Mouse (Mus musculus) hindlimb bud, embryonic 11.5 days (tissue): ENCODE measurements around the gene Rictor.
"Not testable (repeated sequence)": the region's sequence is repeated elsewhere in the genome, so short reads cannot be mapped to it uniquely, and the experiment has no call there.

Experiments used
- DNase-seq: peaks from one replicate; pipeline ENCODE4 v3.0.0-alpha.2; 2012; ENCODE audit warnings: low read depth, low spot score; ENCODE audit errors: extremely low spot score

Gene Rictor

DNA sequence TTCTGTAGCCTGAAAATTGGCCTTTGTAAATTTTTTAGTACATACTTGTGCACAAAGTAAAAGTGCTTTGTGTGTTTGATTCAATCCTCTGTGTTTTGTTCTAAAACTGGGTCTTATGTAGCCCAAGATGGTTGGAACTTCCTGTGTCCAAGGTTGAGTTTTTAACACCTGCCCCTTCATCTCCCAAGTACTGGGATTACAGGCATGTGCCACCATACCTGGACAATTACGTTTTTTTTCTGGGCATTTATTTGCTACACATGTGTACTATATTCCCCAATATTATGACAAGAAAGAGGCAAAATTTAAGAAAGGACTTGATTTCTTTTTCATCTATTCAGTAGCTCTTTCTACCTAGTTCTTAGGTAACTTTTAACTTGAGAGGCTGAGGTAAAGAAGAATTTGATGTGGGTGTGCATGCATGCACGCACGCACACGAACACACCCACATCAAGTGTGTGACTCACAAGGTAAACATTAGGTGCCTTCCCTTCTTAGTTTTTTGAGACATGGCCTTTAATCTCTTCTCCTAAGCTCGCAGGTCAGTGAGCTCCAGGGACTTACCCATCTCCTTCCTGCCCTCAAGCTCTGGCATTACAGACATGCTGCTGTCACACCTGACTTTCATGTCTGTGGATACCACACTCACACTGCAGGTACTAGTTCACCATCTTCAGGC is 18.1 kb downstream of the Rictor start:
- no peak for DNase-seq

DNA sequence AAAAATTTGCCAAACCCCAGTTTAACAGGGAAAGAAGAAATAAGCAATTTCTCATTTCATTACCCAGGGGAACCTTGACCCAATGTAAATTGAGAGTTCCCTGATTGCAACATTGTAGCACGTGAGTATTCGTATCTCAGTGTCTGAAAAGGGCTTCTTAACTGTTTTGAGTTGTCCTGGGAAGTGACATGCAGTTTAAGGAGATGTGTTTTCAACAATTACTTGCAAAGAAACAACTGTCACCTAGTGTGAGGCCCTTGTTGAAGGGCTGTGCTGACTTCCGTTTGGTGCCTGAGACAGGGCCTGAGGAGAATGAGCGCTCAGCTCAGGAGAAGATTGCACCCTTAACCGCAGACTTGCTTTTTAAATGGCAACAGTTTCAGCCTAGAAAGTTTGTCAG is 24.9 kb downstream of the Rictor start:
- no peak for DNase-seq

DNA sequence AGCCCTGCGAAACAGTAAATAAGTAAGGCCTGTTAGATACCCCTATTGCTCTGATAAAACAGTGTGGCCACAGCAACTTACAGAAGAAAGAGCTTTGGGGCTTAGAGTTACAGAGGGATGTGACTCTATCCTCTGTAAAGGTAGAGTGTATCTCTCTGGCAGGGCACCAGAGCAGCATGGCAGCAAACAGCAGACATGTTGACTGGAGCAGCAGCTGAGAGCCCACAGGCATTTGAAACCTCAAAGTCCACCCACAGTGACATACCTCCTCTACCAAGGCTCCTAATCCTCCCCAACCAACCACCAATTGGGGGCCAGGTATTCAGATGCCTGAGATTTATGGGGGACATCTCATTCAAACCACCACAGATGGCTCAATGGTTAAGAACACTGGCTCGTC is 31.0 kb downstream of the Rictor start:
- DNase-seq, result no peak

DNA sequence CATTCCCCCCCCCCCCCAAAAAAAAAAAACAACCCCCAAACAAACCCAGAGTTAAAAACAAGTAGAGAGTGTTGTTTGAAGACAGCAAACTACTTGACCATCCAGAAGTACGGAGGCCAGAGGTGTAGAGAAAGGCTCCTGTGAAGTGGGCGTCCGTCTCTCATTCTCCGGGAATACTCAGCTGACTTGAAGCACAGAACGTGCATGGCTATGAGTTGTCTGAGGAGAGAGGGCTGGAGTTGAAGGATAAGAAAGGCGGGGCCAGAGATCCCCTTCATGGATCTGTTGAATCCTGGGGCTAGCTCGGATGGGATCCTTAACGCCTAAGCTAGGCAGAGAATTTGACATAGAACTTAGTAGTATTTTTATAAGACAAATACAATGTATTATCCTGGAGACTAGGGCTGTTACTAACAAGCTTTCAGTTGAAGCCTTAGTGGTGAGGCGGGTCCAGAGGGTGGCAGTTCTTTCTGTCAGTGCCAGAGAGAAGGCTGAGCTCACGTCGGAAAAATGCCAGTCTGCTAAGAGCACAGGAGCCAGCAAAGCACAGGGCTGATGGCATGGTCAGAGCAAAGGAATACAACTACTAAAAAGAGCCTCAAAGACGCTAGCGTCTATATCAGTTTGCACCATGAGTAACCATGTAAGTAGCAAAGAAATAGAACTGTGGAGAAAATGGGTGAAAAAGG is 34.3 kb downstream of the Rictor start:
- no peak for DNase-seq

DNA sequence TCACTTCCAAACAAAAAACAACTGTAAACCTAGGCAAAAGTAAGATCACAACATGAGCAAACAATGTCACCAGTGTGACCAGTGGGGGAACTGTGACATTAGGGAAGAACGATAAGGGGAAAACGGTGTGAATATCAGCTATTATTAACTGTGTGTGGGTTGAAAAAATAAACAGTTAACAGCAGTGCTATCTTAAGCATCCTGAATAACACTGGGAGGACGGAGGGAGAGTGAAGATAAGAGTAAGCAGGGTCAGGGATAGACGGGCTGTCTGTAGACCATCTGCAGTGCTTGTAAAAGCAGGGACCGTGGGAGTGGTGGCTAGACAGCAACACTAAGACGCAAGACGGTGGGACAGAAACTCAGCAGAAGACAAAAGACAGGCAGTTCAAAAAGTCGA is 35.5 kb downstream of the Rictor start:
- no peak for DNase-seq

DNA sequence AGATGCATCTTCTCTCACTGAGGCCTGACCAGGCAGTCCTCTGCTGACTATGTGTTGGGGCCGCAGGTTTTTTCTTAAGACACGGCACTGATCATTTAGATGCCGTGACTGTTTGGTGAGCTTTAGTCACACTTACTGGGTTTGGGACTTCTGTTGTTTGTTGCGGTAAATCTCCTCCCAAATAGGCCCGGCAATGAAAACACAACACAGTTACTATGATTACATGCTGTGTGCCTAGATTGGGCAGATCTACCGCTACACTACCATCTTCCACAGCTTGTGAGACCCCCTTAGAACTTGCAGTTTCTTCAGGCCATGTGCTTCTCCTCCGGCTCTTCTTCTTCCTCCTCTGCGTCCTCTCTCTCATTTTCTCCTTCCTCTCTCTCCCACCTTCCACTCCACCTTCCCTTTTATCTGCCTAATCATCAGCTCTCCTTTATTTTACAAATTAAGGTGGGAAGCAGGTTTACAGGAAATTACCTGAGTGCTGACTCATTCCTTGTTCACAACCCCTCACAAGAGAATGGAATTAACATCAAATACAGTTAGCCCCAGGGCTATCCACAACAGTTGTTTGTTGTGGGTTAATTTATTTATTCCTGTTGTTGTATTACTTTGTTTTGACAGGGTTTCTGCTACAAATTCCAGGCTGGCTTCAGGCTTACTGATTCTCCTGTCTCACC is 38.3 kb downstream of the Rictor start:
- DNase-seq, result not testable (repeated sequence)

DNA sequence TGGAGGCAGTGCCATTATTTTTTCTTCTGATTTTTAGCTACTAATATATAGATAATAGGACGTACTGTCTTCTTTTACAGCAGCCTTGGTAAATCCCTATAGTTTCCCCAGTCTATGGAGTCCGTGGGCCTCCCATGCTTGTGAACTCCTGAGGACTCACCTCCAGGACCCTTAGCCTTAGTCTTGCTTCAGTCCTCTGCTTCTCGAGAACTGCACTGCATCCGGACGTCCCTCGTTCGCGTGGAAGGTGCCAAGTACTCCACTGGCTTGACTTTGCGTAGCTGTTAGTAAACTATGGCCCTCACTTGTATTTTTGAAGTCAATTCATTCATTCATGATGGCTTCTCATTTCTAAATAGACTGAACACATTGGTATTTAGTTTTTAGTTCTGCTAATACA is 38.8 kb downstream of the Rictor start:
- no peak for DNase-seq

DNA sequence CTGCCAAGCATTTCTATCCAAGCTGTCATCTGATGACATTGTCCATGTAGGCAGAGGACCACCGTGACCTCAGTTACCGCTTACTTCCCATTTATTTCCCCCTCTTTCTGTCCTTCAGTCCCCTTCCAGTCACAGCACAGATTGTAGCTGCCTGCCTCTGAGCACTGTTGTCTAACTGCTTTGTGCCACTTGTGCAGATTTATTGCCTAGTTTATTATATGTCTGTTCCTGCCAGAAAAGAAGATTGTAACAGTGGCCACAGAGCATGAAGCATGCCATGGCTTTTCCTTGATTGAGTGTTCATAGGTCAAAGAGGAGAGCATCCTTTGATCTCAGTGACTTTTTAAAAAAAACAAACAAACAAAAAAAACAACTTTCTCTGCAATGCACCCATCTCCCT is 46.2 kb downstream of the Rictor start:
- no peak for DNase-seq

DNA sequence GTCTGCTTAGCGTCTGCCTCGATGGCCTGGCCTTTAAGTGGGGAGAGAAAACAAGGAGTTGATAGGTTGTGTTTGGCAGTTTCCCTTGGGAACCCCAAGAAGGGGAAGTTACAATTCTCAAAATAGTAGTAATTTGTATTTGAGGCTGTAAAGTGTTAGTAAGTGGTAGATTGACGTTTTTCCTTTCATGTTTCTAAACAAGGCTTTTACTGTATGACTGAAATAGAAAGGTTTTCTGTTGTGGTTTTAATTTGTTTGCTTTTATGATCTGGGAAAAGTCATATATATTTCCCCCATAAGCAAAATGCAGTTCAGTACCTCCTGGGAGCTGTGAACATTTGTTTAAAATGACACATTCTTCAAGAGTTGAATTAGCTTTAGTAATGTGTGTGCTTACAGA is 64.1 kb downstream of the Rictor start:
- no peak for DNase-seq

DNA sequence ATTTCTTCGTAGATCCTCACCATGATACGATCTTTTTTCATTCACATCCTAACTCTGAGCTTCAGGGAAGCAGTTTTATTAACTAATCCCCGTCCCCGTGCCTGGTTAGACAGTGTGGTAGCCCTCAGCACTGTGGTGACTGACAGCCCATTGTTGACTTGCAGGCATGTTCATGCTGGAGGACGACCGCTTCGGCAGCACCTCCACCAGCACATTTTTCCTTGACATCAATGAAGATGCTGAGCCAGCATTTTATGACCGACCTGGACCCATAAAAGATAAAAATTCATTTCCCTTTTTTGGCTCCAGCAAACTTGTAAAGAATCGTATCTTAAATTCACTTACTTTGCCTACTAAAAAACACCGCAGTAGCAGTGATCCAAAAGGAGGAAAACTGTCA is 78.0 kb downstream of the Rictor start:
- no peak for DNase-seq

DNA sequence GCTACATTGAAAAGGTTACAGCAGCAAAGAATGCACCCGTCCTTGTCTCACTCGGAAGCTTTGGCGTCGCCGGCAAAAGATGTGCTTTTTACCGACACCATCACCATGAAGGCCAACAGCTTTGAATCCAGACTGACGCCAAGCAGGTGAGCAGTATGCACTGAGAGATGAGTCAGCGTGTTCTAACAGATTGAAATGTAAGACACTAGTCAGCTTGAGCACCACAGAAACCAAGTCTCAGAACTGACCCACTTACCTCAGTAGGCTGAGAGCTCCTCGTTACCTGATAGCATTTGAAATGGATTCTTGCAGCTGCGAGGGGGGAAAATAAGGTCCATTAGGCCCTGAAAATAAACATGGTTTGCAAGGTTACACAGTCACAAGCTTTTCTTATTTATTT is 79.1 kb downstream of the Rictor start:
- DNase-seq, result no peak

DNA sequence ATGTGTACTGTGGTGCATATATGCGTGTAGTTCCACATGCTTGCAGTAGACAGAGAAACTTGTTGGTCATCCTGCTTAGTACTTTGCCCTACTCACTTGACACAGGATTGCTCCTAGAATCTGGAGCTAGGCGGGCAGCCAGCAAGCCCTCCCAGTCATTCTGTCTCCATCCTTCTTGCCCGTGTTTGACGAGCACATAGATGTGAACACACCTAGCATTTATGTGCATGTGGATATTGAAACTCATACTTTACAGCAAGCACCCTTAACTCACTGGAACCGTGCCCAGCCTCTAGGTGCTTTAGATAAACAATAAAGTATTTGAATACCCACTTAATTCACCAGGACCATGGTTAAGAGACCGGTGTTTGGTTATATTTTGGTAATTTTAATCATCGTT is 81.8 kb downstream of the Rictor start:
- DNase-seq, result no peak

DNA sequence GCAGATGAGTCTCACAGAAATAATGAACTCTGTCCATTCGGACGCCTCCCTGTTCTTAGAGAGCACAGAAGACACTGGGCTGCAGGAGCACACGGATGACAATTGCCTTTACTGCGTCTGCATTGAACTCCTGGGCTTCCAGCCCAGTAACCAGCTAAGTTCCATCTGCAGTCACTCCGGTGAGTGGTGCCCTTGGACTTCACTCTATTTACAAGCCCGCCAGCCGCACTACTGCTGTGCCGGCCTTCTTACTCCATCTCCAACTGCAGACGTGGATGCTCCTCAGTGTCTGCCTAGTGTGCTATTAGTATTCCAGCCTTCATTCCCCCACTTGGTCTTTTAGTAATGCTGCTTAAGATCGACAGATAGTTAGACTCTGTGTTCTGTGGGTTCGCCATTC is 83.5 kb downstream of the Rictor start:
- DNase-seq, result no peak

DNA sequence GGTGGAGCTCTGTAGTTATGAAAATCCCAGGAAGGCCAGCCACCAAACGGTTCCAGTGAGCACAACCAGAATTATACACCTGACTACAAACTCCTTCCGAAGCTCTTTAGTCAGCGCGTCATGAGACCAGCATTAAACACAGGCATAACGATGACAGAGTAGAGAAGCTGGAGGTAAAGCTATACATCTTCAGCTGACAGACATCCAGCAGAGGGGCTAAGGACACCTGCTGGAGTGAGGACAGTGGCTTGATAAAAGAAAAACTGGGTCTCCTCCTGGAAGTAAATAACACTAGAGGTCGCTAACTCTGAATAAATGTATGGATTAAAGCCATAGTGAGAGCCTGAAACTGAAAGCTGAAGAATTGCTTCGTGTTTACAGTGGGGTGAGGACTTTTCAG is 84.7 kb downstream of the Rictor start:
- no peak for DNase-seq

DNA sequence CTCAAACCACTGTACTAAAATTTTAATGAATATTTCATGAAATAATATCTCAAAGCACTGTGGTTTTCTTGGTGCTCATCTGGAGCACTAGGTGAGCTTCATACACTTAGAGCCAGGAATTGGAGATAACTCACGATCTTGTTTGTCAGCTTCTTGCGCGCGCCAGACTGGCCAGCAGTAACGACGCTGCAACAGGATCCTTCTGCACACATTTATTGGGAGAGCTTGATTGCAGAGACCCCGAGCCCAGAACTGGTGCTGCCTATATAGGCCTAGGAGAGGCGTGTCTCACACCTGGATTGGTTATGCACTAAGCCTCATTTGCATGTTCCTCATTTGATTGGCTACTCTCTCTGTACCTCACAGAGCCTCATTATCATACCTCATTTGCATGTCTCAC is 93.0 kb downstream of the Rictor start:
- not testable (repeated sequence) for DNase-seq

DNA sequence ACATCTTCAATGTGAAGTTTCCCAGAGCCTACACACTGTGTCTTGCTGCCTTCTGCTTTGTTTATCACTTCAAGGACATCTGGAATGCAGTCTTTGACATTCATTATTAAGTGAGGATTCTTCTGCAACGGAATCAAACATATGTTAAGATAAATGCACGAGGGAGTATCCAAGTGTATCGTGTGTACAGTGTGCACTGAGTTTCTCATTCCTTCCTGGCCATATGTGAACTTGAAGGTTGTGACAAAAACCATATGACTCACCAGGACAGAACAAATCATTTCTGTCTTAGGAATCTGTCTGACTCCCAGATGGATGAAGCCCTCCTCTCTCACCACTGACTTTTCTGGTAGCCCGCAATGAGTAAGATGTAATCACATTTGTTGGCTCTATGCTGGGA is 107.6 kb downstream of the Rictor start:
- DNase-seq, result no peak

DNA sequence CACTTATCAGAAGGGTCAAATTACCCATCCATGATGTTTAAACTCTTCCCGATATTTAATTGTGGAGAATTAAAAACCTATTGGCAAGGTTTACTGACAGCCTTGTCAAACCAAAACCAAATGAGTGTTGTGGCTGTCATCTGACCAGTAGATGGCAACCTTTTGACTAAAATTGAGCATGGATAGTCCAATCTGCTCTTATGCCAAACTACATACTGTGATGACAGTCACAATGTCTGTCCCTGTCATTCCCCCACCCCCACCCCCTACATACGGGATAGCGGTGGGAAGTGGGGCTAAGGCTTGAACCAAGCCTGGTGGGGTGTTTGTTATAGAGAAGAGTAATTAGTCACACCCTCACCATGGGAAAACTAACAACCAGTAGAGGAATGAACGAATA is 132.0 kb downstream of the Rictor start:
- DNase-seq, result no peak

DNA sequence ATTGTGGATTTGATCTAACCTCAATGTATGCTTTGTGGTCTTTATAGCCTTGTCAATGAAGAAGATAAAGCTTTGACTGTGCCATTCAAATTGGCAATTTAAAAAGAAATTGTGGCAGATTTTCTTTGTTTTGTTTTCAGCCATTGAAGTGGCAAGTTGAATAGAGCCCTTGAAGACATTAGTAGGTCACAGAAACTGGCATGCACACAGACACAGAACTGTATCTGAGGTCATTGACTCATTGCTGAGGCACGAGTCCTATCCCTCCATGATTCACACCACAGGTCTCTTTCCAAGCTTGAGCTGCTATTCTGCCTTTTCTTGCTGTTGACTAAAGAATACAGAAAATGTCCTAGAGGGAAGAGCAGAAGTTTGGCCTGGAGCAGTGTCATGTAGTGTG is 141.7 kb downstream of the Rictor start:
- no peak for DNase-seq
